Comparison of ENCODE assay signal across 18 mouse cellular contexts in the genomic region with DNA sequence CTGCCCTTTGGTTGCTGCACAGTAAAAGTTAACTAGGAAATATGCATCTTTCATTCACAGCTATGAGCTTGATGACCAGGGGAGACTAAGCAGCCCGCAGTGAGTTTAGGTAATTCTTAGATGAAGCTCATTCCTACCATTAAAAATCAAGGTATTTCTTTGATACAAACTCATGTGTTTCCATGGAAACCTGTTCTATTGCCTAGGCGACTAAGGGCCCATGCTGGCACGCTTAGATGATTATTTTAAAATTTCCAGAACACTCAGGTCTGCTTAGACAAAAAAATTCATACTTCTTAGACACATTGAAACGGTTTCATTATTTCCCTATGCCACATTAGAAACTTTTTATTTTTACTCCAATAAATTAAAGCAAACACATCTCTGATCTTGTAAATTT. TPM values are rescaled to one million over a fixed set of nuclear protein-coding genes. Genes with fewer than 3 reads are reported as not detected.
DNase-seq lines count a peak whose midpoint lies in the region; ATAC-seq and TF ChIP-seq lines count a peak whose summit lies in the region.
"Had no signal": no experiment of that assay in that cellular context is flagged by ENCODE, and none has a peak within 500 bp of the region (broad histone marks: within the 10 kb centered on the region; RNA-seq: fewer than 3 reads in every experiment).

No protein-coding gene starts in this region.

- 57% methylated on average over 4 of the region's 4 CpGs for WGBS in forebrain, postnatal 0 days
- WGBS in forebrain, embryonic 13.5 days = 68% methylated on average over 4 of the region's 4 CpGs
- 72% methylated on average over 4 of the region's 4 CpGs for WGBS in midbrain, embryonic 14.5 days
- 80% methylated on average over 4 of the region's 4 CpGs for WGBS in midbrain, embryonic 13.5 days

- no peak overlapping the region for H3K4me3 ChIP-seq in forebrain, postnatal 0 days (ENCODE audit: low read depth, low read length)
- H3K4me3 ChIP-seq in forebrain, embryonic 13.5 days = no peak overlapping the region
- no peak overlapping the region for H3K4me3 ChIP-seq in midbrain, embryonic 14.5 days (replicated peaks; ENCODE audit: low read depth, low read length)
- no peak overlapping the region for H3K4me3 ChIP-seq in midbrain, embryonic 13.5 days (replicated peaks)
- H3K4me3 ChIP-seq: embryonic facial prominence, embryonic 12.5 days; heart, embryonic 12.5 days had no signal

- no peaks in the 10 kb centered on the region for H3K9me3 ChIP-seq in forebrain, postnatal 0 days (ENCODE audit: low read length)
- H3K9me3 ChIP-seq in forebrain, embryonic 13.5 days (replicated peaks) = no peaks in the 10 kb centered on the region
- H3K9me3 ChIP-seq in midbrain, embryonic 14.5 days (ENCODE audit: control insufficient read depth, low read length) = no peaks in the 10 kb centered on the region
- H3K9me3 ChIP-seq in midbrain, embryonic 13.5 days = no peaks in the 10 kb centered on the region
- H3K9me3 ChIP-seq: embryonic facial prominence, embryonic 12.5 days had no signal

- TF ChIP-seq POLR2A in brain, embryonic 14.5 days (IDR thresholded peaks at IDR 0.05; ENCODE audit: borderline replicate concordance, extremely low read depth, insufficient read depth, insufficient read length, poor library complexity, severe bottlenecking) = no peak

- no peaks in the 10 kb centered on the region for H3K27me3 ChIP-seq in forebrain, postnatal 0 days (ENCODE audit: insufficient read depth, low read length)
- H3K27me3 ChIP-seq in forebrain, embryonic 13.5 days = no peaks in the 10 kb centered on the region
- H3K27me3 ChIP-seq in midbrain, embryonic 14.5 days (ENCODE audit: control insufficient read depth, insufficient read depth, low read length) = no peaks in the 10 kb centered on the region
- H3K27me3 ChIP-seq in midbrain, embryonic 13.5 days = no peaks in the 10 kb centered on the region
- H3K27me3 ChIP-seq: embryonic facial prominence, embryonic 12.5 days had no signal

- no peaks in the 10 kb centered on the region for H3K4me1 ChIP-seq in forebrain, postnatal 0 days (ENCODE audit: insufficient read depth)
- no peaks in the 10 kb centered on the region for H3K4me1 ChIP-seq in forebrain, embryonic 13.5 days
- no peaks in the 10 kb centered on the region for H3K4me1 ChIP-seq in midbrain, embryonic 14.5 days (ENCODE audit: control insufficient read depth, insufficient read depth, low read length)
- no peaks in the 10 kb centered on the region for H3K4me1 ChIP-seq in midbrain, embryonic 13.5 days (replicated peaks)
- H3K4me1 ChIP-seq: embryonic facial prominence, embryonic 12.5 days; heart, embryonic 12.5 days had no signal

- intact Hi-C loops in heart, postnatal 14 days (cut with DNase I) = no loop called here

- H3K4me2 ChIP-seq in forebrain, postnatal 0 days (ENCODE audit: low read depth) = no peak overlapping the region
- no peak overlapping the region for H3K4me2 ChIP-seq in forebrain, embryonic 13.5 days
- no peak overlapping the region for H3K4me2 ChIP-seq in midbrain, embryonic 14.5 days (ENCODE audit: low read length)
- no peak overlapping the region for H3K4me2 ChIP-seq in midbrain, embryonic 13.5 days (replicated peaks)
- H3K4me2 ChIP-seq: embryonic facial prominence, embryonic 12.5 days; heart, embryonic 12.5 days had no signal

- H3K27ac ChIP-seq in forebrain, postnatal 0 days (ENCODE audit: low read depth, low read length) = peak overlapping the region; percentile 60; the same call in 1 of the 2 replicates
- no peak overlapping the region for H3K27ac ChIP-seq in forebrain, embryonic 13.5 days
- H3K27ac ChIP-seq in midbrain, embryonic 14.5 days (replicated peaks; ENCODE audit: low read depth, low read length) = no peak overlapping the region
- no peak overlapping the region for H3K27ac ChIP-seq in midbrain, embryonic 13.5 days
- H3K27ac ChIP-seq: embryonic facial prominence, embryonic 12.5 days had no signal

- no peaks in the 10 kb centered on the region for H3K36me3 ChIP-seq in forebrain, postnatal 0 days (ENCODE audit: insufficient read depth)
- no peaks in the 10 kb centered on the region for H3K36me3 ChIP-seq in forebrain, embryonic 13.5 days (ENCODE audit: poor library complexity, severe bottlenecking)
- no peaks in the 10 kb centered on the region for H3K36me3 ChIP-seq in midbrain, embryonic 14.5 days (ENCODE audit: control insufficient read depth, insufficient read depth, low read length)
- H3K36me3 ChIP-seq in midbrain, embryonic 13.5 days = no peaks in the 10 kb centered on the region
- H3K36me3 ChIP-seq: embryonic facial prominence, embryonic 12.5 days; heart, embryonic 12.5 days had no signal

- H3K9ac ChIP-seq in forebrain, postnatal 0 days = no peak overlapping the region
- no peak overlapping the region for H3K9ac ChIP-seq in forebrain, embryonic 13.5 days
- H3K9ac ChIP-seq in midbrain, embryonic 14.5 days (replicated peaks; ENCODE audit: low read length) = no peak overlapping the region
- H3K9ac ChIP-seq in midbrain, embryonic 13.5 days (replicated peaks) = no peak overlapping the region
- H3K9ac ChIP-seq: embryonic facial prominence, embryonic 12.5 days; heart, embryonic 12.5 days had no signal

- peak; percentile 64 for DNase-seq in forebrain, postnatal 0 days
- peak; percentile 12 for DNase-seq in midbrain, embryonic 14.5 days
- peak; percentile 26 for DNase-seq in brain, embryonic 14.5 days (ENCODE audit: low read depth)
- DNase-seq in telencephalon, adult 2 months (ENCODE audit: low read depth, low spot score) = peak; percentile 49
- no peak for DNase-seq in heart, postnatal 14 days
- DNase-seq: adrenal gland, adult 2 months; adrenal gland, postnatal 25 days; cerebellum, adult 11 months; cerebellum, adult 8-10 months; cerebellum, postnatal 14 days; gastrocnemius, postnatal 14 days; heart, postnatal 36 days; kidney, adult 11 months had no signal

- peak; percentile 77 for ATAC-seq in forebrain, postnatal 0 days
- no peak for ATAC-seq in forebrain, embryonic 13.5 days
- ATAC-seq in midbrain, embryonic 14.5 days (ENCODE audit: low FRiP score, low TSS enrichment) = no peak
- no peak for ATAC-seq in midbrain, embryonic 13.5 days
- ATAC-seq: hindbrain, embryonic 16.5 days had no signal

- TF ChIP-seq CTCF in forebrain, postnatal 0 days (IDR thresholded peaks at IDR 0.05; ENCODE audit: low read depth) = no peak
- TF ChIP-seq CTCF in brain, embryonic 14.5 days (IDR thresholded peaks at IDR 0.05; ENCODE audit: borderline replicate concordance, extremely low read depth, insufficient read depth, insufficient read length) = no peak

RNA-seq across cellular contexts. Expression of gene Coa6, which starts 17.3 kb away (rescaled TPM):
- total RNA-seq in forebrain, postnatal 0 days (2014; rRNA removed) = 22.2 and 33.7 TPM in 2 replicates
- 37.3 and 41.1 TPM in 2 replicates for polyA plus RNA-seq in forebrain, postnatal 0 days (2015; fragmentation: Nextera tagmentation; extraction: Ambion mirVana)
- polyA plus RNA-seq in forebrain, embryonic 13.5 days (2015; fragmentation: Nextera tagmentation; extraction: Ambion mirVana) = 46.2 and 51.9 TPM in 2 replicates
- polyA plus RNA-seq in midbrain, embryonic 14.5 days (2014; fragmentation: Nextera tagmentation; extraction: Ambion mirVana) = 41.4 and 42.8 TPM in 2 replicates
- polyA plus RNA-seq in midbrain, embryonic 13.5 days (2015; fragmentation: Nextera tagmentation; extraction: Ambion mirVana) = 42.8 and 43.4 TPM in 2 replicates
- polyA plus RNA-seq in brain, embryonic 14.5 days (2012; rRNA removed) = 32.4 and 46.8 TPM in 2 replicates
- 10 to 100 TPM; 23.4 to 27.0 TPM for total RNA-seq in heart, postnatal 14 days (2021)

Comparison
In these comparisons a context has a peak if more than half of its experiments do, and no peak if none do; other contexts are left out.
1. DNase-seq: peak in forebrain, postnatal 0 days (single experiment), midbrain, embryonic 14.5 days (single experiment), brain, embryonic 14.5 days (single experiment) and telencephalon, adult 2 months (single experiment); none in heart, postnatal 14 days (0 of 2).